Mouse (Mus musculus) embryonic stem cell, embryonic (primary cell): Measurements from ENCODE around the gene Phf10.
"Not testable (repeated sequence)": the region's sequence is repeated elsewhere in the genome, so short reads cannot be mapped to it uniquely, and the experiment has no call there.

Experiments used
- CTCF ChIA-PET, 4 experiments: fragments of 300-600 bp in 2 of 4; fragments of 350-600 bp in 2 of 4; sonication (Branson Sonifier 250); formaldehyde crosslinking; loops; one replicate each; lab custom pipeline; 2022; ENCODE audit warnings: inconsistent platforms in 2 of 4; lab: Charles Lee
- POLR2A ChIA-PET, 4 experiments: fragments of 300-600 bp in 2 of 4; fragments of 350-600 bp in 2 of 4; sonication (Branson Sonifier 250); formaldehyde crosslinking; loops; one replicate each; lab custom pipeline; 2022; ENCODE audit warnings: antibody characterized with exemption in 4 of 4, inconsistent platforms in 1 of 4; lab: Charles Lee

Gene Phf10

DNA sequence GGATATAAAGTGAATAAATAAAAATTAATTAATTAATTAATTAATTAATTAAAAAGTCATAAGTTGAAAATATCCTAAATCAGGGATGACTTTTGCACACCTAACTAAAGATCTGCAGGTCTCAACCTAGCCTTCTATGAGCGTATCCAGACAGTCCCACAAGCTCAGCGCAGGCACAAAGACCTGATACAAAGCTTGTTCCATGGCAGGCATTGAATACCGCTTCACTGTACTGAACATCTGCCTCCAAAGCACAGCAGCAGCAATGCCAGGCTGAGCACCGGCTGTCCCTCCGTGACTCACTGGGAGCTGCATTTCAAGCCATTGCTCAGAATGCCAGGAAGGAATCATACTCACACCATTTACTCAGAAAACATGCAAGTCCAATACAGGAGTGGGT is 50.3 kb downstream of the Phf10 start:
- CTCF ChIA-PET: interaction anchor here in 1 of 4 experiments (1.1 kb wide), 1 partner anchor 387 kb away, joined by 3 read pairs; no protein-coding TSS in a partner anchor
- POLR2A ChIA-PET: interaction anchor here in 1 of 4 experiments (0.6 kb wide), 1 partner anchor 292 kb away, joined by 4 read pairs; no protein-coding TSS in a partner anchor

DNA sequence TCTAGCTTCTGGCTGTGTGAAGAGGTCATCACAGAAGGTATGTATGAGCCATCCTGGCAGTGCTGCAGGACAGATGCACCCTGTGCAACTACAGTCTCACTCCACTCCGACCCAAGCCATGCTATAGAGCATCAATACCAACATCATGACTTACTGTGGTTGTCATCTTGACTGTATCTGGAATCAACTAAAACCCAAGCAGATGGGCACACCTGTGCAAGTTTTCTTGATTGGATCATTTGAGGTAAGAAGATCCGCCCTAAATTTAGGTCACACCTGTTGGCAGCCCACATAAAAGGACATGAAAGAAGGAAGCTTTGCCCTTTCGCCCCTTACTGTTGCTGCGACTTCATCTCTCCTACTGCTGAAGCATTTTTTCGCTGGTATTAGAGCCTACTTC is 51.7 kb downstream of the Phf10 start:
- ChIA-PET CTCF (no interaction called here), POLR2A (interaction anchor here in 1 of 4 experiments (1.2 kb wide), 1 partner anchor 13 kb away, joined by 3 read pairs; no protein-coding TSS in a partner anchor)

DNA sequence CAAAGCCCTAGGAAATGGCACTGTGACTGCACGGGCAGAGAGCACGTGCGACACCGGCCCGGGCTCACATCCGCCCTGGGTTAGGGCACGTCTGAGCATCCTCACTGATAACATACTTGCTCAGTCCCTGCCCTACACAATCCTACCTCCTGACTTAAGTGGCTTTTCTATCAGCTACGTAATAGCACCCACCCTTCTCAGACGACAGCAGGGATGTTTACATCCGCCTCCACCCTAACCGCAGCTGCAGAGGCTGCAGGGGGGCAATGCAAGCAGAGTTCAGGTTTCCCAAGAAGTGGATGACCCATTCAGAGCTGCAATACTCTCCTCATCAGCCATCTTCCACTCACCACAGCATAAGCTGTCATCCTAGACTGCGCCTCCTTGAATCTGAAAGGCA is 53.9 kb downstream of the Phf10 start:
- CTCF ChIA-PET: interaction anchor here in 3 of 4 experiments (0.6 to 1.7 kb wide), 3 partner anchors 383 to 391 kb away, joined by 4 to 10 read pairs (median 4); no protein-coding TSS in a partner anchor
- POLR2A ChIA-PET: interaction anchor here in 1 of 4 experiments (0.6 kb wide), 1 partner anchor 742 kb away, joined by 3 read pairs; no protein-coding TSS in a partner anchor

DNA sequence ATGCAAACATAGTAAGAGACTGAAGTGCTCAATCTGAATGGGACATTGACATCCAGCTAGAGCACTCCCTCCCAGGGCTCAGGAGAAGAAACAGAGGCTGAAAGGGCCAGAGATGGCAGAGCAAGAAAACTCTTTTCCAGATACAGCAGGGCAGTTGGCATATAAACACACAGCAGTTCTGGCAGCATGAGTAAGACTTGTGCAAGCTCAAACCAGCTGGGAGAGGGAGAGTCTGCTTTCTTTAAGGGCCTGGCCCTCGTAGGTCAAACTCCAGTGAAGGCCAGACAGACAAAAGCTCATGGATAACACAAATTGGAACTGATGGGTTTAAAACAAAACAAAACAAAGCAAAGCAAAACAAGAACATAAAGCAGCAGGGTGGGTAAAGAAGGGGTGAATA is 54.5 kb downstream of the Phf10 start:
- POLR2A ChIA-PET: interaction anchor here in 1 of 4 experiments (0.6 kb wide), 1 partner anchor 741 kb away, joined by 3 read pairs; no protein-coding TSS in a partner anchor
- CTCF ChIA-PET: interaction anchor here in 2 of 4 experiments (0.6 to 1.6 kb wide), 3 partner anchors 382 to 673 kb away, joined by 3 to 10 read pairs (median 4); no protein-coding TSS in a partner anchor

DNA sequence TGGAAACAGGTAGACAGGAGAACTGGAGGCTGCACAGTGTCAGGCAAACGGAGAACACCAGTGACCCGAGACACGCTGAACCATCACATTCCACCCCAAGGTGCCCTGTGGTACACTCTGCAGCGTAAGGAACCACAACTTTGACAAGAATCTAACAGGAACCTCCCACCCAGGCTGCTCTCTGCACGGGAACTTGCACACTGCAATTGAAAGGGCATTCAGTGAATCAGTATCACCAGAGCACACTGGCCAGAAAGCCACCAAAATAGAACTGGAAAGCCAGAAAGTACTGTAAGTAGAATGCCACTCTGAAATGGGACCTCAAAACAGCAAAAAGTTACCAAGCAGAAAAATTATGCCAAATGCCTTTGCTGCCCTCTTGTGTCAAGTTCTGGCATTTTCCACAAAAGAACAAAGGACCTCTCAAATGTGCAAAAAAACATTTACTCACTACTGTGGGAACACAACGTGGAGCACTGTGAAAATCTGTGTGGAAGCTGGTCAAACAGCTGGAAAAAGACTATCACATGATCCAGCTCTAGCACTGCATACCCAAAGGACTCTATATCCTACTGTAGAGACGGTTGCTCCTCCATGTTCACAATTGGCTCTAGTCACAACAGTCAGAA is 56.3 kb downstream of the Phf10 start:
- ChIA-PET CTCF (interaction anchor here in 2 of 4 experiments (0.8 to 2.1 kb wide), 3 partner anchors 359 to 382 kb away, joined by 3 to 7 read pairs (median 4); no protein-coding TSS in a partner anchor), POLR2A (no interaction called here)

DNA sequence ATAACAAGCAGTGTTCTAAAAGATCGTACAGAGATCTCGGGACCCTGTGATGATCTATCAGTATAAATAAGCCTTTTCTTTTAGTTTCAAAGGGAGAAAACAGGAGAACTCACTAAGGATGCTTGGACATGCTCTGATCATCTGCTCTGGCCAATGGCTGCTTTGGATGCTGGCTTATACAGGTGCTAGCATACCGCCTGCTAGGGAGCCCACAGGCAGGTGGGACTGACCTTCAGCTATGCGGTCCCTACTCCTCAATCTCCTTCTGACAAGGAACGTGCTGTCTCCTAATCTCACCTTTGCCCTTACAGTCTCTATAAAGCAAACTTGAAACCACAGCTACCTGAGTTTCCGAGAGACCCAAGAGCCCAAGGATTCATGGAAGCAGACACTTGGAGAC is 56.9 kb downstream of the Phf10 start:
- POLR2A ChIA-PET: no interaction called here

DNA sequence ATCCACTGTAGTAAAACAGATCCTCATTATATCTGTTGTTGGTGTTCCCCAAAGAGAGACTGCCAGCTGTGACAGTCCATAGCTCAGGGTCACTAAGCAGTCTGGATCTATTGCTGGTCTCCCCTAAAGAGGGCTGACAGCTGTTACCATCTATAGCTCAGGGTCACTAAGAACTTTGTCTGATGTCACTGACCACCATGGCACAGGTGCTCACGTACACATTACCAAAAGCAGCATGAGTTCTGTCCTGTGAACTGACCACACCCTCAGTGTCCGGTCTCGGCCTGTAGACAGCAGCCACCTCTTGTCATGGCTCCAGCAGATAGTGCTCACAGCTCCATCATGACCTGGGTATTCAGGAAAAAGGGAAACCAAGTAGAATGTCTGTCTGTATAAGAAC is 57.9 kb downstream of the Phf10 start:
- CTCF ChIA-PET: interaction anchor here in 3 of 4 experiments (0.8 to 2.1 kb wide), 5 partner anchors 357 to 387 kb away, joined by 3 to 7 read pairs (median 4); no protein-coding TSS in a partner anchor
- POLR2A ChIA-PET: no interaction called here

More for the DNA sequence above, 56.9 kb downstream of the Phf10 start:
- CTCF ChIA-PET: interaction anchor here in 3 of 4 experiments (0.6 to 2.1 kb wide), 5 partner anchors 296 to 382 kb away, joined by 3 to 7 read pairs (median 4); no protein-coding TSS in a partner anchor

DNA sequence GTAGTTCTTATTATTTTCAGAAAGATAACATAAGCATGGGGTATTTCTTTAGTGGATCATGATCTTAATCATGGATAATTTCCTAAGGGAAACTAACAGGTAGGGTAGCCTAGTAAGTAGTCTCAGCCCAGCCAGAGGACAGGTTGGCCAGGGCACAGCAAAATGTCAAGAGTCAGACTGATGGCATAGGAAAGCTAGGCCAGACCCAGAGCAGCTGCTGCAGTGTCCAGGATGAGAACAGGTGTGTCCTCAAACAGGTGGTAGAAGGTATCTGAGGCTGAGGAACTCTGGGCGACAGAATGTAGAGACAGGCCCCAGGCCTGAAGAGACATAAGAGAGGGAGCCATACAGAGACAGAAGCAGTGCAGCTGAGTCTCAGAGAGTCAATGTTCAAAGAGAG is 62.1 kb downstream of the Phf10 start:
- CTCF ChIA-PET: no interaction called here

DNA sequence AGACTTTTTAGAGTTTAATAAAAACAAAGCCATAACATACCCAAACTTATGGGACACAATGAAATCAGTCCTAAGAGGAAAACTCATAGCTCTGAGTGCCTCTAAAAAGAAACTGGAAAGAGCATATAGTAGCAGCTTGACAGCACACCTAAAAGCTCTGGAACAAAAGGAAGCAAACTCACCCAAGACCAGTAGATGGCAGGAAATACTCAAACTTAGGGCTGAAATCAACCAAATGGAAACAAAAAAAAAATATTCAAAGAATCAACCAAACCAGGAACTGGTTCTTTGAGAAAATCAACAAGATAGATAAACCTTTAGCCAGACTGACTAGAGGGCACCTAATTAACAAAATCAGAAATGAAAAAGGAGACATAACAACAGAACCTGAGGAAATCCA is 66.0 kb downstream of the Phf10 start:
- POLR2A ChIA-PET: not testable (repeated sequence)
- CTCF ChIA-PET: interaction anchor here in 2 of 4 experiments (0.6 to 0.7 kb wide), 3 partner anchors 12 to 287 kb away, joined by 3 to 4 read pairs (median 4); no protein-coding TSS in a partner anchor

More for the DNA sequence above, 62.1 kb downstream of the Phf10 start:
- POLR2A ChIA-PET: no interaction called here
